Comparison of ENCODE assay signal across 12 mouse cellular contexts in genomic region chr5:113791197-113792095, GRCm38 (mm10). TPM values are rescaled to one million over a fixed set of nuclear protein-coding genes. Genes with fewer than 3 reads are reported as not detected.
A peak's percentile ranks its signal among the peaks of the same experiment; 100 is the strongest.
DNase-seq lines count a peak whose midpoint lies in the region; ATAC-seq and TF ChIP-seq lines count a peak whose summit lies in the region.
"Had no signal": no experiment of that assay in that cellular context is flagged by ENCODE, and none has a peak within 500 bp of the region (broad histone marks: within the 10 kb centered on the region; RNA-seq: fewer than 3 reads in every experiment).

No protein-coding gene starts in this region.

- no peak for TF ChIP-seq RAD21 in CH12.LX (IDR thresholded peaks at IDR 0.05; ENCODE audit: low read depth, low read length)

- dilution Hi-C loops in CH12.LX (cut with MboI; ENCODE audit: extremely low pct_ligation_motif_present, extremely low pct_unique_long_range_greater_than_20kb, low sequenced_read_pairs): no loop called here

- no peak overlapping the region for H3K9ac ChIP-seq in hindbrain, embryonic 16.5 days (ENCODE audit: low read depth, low read length)
- no peak overlapping the region for H3K9ac ChIP-seq in CH12.LX (ENCODE audit: insufficient read depth, low read depth)
- H3K9ac ChIP-seq in kidney, embryonic 15.5 days: no peak overlapping the region
- H3K9ac ChIP-seq in liver, embryonic 12.5 days: no peak overlapping the region
- H3K9ac ChIP-seq: midbrain, embryonic 13.5 days had no signal

- in situ Hi-C loops in CH12.LX (cut with MboI; ENCODE audit: low pct_ligation_motif_present, low pct_unique_long_range_greater_than_20kb, low sequenced_read_pairs): no loop called here

- H3K36me3 ChIP-seq in hindbrain, embryonic 10.5 days: 0 out of 2 replicates have a peak, but pooled peaks cover 5% of the 10 kb centered on the region
- no peaks in the 10 kb centered on the region for H3K36me3 ChIP-seq in hindbrain, embryonic 16.5 days (ENCODE audit: control insufficient read depth, insufficient read depth, low read length)
- H3K36me3 ChIP-seq in CH12.LX (replicated peaks in 1 of 2; ENCODE audit: control insufficient read depth in 1 of 2, insufficient read depth in 1 of 2, low read length in 1 of 2): no peaks in the 10 kb centered on the region
- peaks cover 5% of the 10 kb centered on the region; the same call in 1 of the 2 replicates for H3K36me3 ChIP-seq in kidney, embryonic 15.5 days
- no peaks in the 10 kb centered on the region for H3K36me3 ChIP-seq in liver, embryonic 12.5 days
- H3K36me3 ChIP-seq: midbrain, embryonic 13.5 days had no signal

- H3K27ac ChIP-seq in hindbrain, embryonic 10.5 days: 0 out of 2 replicates have a peak overlapping the region, but pooled peaks have one; percentile 2
- H3K27ac ChIP-seq in hindbrain, embryonic 16.5 days (ENCODE audit: low read depth, low read length): no peak overlapping the region
- H3K27ac ChIP-seq in CH12.LX (ENCODE audit: insufficient read depth, low read depth): no peak overlapping the region
- peak overlapping the region; percentile 88 for H3K27ac ChIP-seq in kidney, embryonic 15.5 days
- H3K27ac ChIP-seq in liver, embryonic 12.5 days: no peak overlapping the region
- H3K27ac ChIP-seq: midbrain, embryonic 13.5 days had no signal

- ATAC-seq in hindbrain, embryonic 16.5 days: no peak
- ATAC-seq in kidney, embryonic 15.5 days (replicated peaks; ENCODE audit: low FRiP score): no peak
- 0 out of 2 replicates have a peak, but pooled peaks have one; percentile 13 for ATAC-seq in liver, embryonic 12.5 days
- ATAC-seq: inflammation-experienced regulatory T-cells, adult 6 months; midbrain, embryonic 13.5 days had no signal

- 86% methylated on average over 16 of the region's 16 CpGs for WGBS in hindbrain, embryonic 10.5 days
- 85% methylated on average over 16 of the region's 16 CpGs for WGBS in hindbrain, embryonic 16.5 days
- WGBS in kidney, embryonic 15.5 days: 78% methylated on average over 16 of the region's 16 CpGs
- 54% methylated on average over 16 of the region's 16 CpGs for WGBS in liver, embryonic 12.5 days (ENCODE audit: insufficient replicate concordance)

- H3K4me3 ChIP-seq in hindbrain, embryonic 10.5 days: no peak overlapping the region
- H3K4me3 ChIP-seq in hindbrain, embryonic 16.5 days (ENCODE audit: low read length): no peak overlapping the region
- no peak overlapping the region for H3K4me3 ChIP-seq in CH12.LX (replicated peaks in 1 of 3; ENCODE audit: low read depth in 2 of 3, low read length in 2 of 3, poor library complexity in 1 of 3)
- H3K4me3 ChIP-seq in kidney, embryonic 15.5 days (replicated peaks): no peak overlapping the region
- no peak overlapping the region for H3K4me3 ChIP-seq in liver, embryonic 12.5 days
- H3K4me3 ChIP-seq: midbrain, embryonic 13.5 days had no signal

- TF ChIP-seq CTCF in CH12.LX (conservative IDR thresholded peaks at IDR 0.05 in 1 of 2, IDR thresholded peaks at IDR 0.05 in 1 of 2; ENCODE audit: low read depth in 2 of 2, low read length in 2 of 2): no peak

- no peak overlapping the region for H3K4me2 ChIP-seq in hindbrain, embryonic 16.5 days (ENCODE audit: low read length)
- no peak overlapping the region for H3K4me2 ChIP-seq in CH12.LX (ENCODE audit: insufficient read depth, low read depth, poor library complexity, severe bottlenecking)
- H3K4me2 ChIP-seq in kidney, embryonic 15.5 days: no peak overlapping the region
- no peak overlapping the region for H3K4me2 ChIP-seq in liver, embryonic 12.5 days
- H3K4me2 ChIP-seq: midbrain, embryonic 13.5 days had no signal

- no peaks in the 10 kb centered on the region for H3K9me3 ChIP-seq in hindbrain, embryonic 10.5 days
- no peaks in the 10 kb centered on the region for H3K9me3 ChIP-seq in hindbrain, embryonic 16.5 days (ENCODE audit: control insufficient read depth, low read length)
- H3K9me3 ChIP-seq in CH12.LX (replicated peaks; ENCODE audit: low read length): no peaks in the 10 kb centered on the region
- H3K9me3 ChIP-seq in kidney, embryonic 15.5 days (replicated peaks): no peaks in the 10 kb centered on the region
- no peaks in the 10 kb centered on the region for H3K9me3 ChIP-seq in liver, embryonic 12.5 days (replicated peaks)
- H3K9me3 ChIP-seq: midbrain, embryonic 13.5 days had no signal

- no peak for TF ChIP-seq POLR2A in CH12.LX (IDR thresholded peaks at IDR 0.05; ENCODE audit: low read depth, low read length)

- no peaks in the 10 kb centered on the region for H3K79me2 ChIP-seq in CH12.LX (replicated peaks; ENCODE audit: control insufficient read depth, extremely low read depth, insufficient read depth, poor library complexity, severe bottlenecking)

- peaks cover 57% of the 10 kb centered on the region for H3K4me1 ChIP-seq in hindbrain, embryonic 10.5 days (replicated peaks)
- H3K4me1 ChIP-seq in hindbrain, embryonic 16.5 days (ENCODE audit: control insufficient read depth, insufficient read depth, low read depth, low read length): no peaks in the 10 kb centered on the region
- H3K4me1 ChIP-seq in CH12.LX (ENCODE audit: control insufficient read depth in 1 of 2, insufficient read depth in 2 of 2): peaks cover 8 to 23% of the 10 kb centered on the region in 2 experiments
- H3K4me1 ChIP-seq in kidney, embryonic 15.5 days: peaks cover 55% of the 10 kb centered on the region
- peaks cover 39% of the 10 kb centered on the region for H3K4me1 ChIP-seq in liver, embryonic 12.5 days

- no peak for DNase-seq in hindbrain, embryonic 10.5 days (ENCODE audit: low spot score)
- DNase-seq in CH12.LX (ENCODE audit: extremely low read depth): no peak
- DNase-seq in adrenal gland, adult (ENCODE audit: inconsistent age in 2 of 2, low spot score in 1 of 2): no peak
- DNase-seq in frontal cortex, postnatal 14 days (ENCODE audit: low spot score in 2 of 2): no peak
- DNase-seq in gastrocnemius, postnatal 25 days: no peak
- DNase-seq: cerebellum, adult 11-12 months; heart, adult 18-20 months had no signal

- TF ChIP-seq EP300 in CH12.LX (IDR thresholded peaks at IDR 0.05; ENCODE audit: low read length): no peak

- peaks cover 19% of the 10 kb centered on the region for H3K27me3 ChIP-seq in hindbrain, embryonic 10.5 days (ENCODE audit: insufficient read depth, poor library complexity, severe bottlenecking)
- H3K27me3 ChIP-seq in hindbrain, embryonic 16.5 days (replicated peaks; ENCODE audit: control insufficient read depth, insufficient read depth, low read length): no peaks in the 10 kb centered on the region
- no peaks in the 10 kb centered on the region for H3K27me3 ChIP-seq in CH12.LX (replicated peaks)
- no peaks in the 10 kb centered on the region for H3K27me3 ChIP-seq in kidney, embryonic 15.5 days
- no peaks in the 10 kb centered on the region for H3K27me3 ChIP-seq in liver, embryonic 12.5 days (replicated peaks)
- H3K27me3 ChIP-seq: midbrain, embryonic 13.5 days had no signal

RNA-seq across cellular contexts. Expression of gene Tmem119, which starts 8.9 kb away (rescaled TPM):
- 34.4 and 46.0 TPM in 2 replicates for polyA plus RNA-seq in hindbrain, embryonic 10.5 days (2016; fragmentation: Nextera tagmentation; extraction: Ambion mirVana)
- polyA plus RNA-seq in hindbrain, embryonic 16.5 days (2015; fragmentation: Nextera tagmentation; extraction: Ambion mirVana): 7.9 and 10.4 TPM in 2 replicates
- 0.30 and 0.46 TPM in 2 replicates for total RNA-seq in CH12.LX (2012; rRNA removed)
- 0.55 and 1.0 TPM in 2 replicates for total RNA-seq in CH12.LX (2014; rRNA removed)
- 0.97 and 1.5 TPM in 2 replicates for polyA plus RNA-seq in CH12.LX (2012; ENCODE audit: insufficient read length, low read depth)
- 50.4 and 52.1 TPM in 2 replicates for polyA plus RNA-seq in kidney, embryonic 15.5 days (2015; fragmentation: Nextera tagmentation; extraction: Ambion mirVana)
- polyA plus RNA-seq in liver, embryonic 12.5 days (2016; fragmentation: Nextera tagmentation; extraction: Ambion mirVana): 7.2 and 9.8 TPM in 2 replicates
- 1 to 10 TPM; 3.0 to 3.6 TPM for total RNA-seq in gastrocnemius, postnatal 25 days (2021)
- polyA plus RNA-seq: inflammation-experienced regulatory T-cells, adult 6 months had no signal

RNA-seq across cellular contexts. Expression of gene Iscu, which starts 18.9 kb away (rescaled TPM):
- 103 and 116 TPM in 2 replicates for polyA plus RNA-seq in hindbrain, embryonic 10.5 days (2016; fragmentation: Nextera tagmentation; extraction: Ambion mirVana)
- 86.8 and 94.0 TPM in 2 replicates for polyA plus RNA-seq in hindbrain, embryonic 16.5 days (2015; fragmentation: Nextera tagmentation; extraction: Ambion mirVana)
- total RNA-seq in CH12.LX (2012; rRNA removed) (79.3 and 81.5 TPM in 2 replicates), CH12.LX (2014; rRNA removed) (70.6 and 72.1 TPM in 2 replicates)
- polyA plus RNA-seq in CH12.LX (2012; ENCODE audit: insufficient read length, low read depth): 83.0 and 86.7 TPM in 2 replicates
- polyA plus RNA-seq in kidney, embryonic 15.5 days (2015; fragmentation: Nextera tagmentation; extraction: Ambion mirVana): 104 and 112 TPM in 2 replicates
- polyA plus RNA-seq in liver, embryonic 12.5 days (2016; fragmentation: Nextera tagmentation; extraction: Ambion mirVana): 109 and 112 TPM in 2 replicates
- total RNA-seq in gastrocnemius, postnatal 25 days (2021): 100 to 1,000 TPM; 126 to 135 TPM

RNA-seq across cellular contexts. Expression of gene Sart3, which starts 19.1 kb away (rescaled TPM):
- polyA plus RNA-seq in hindbrain, embryonic 10.5 days (2016; fragmentation: Nextera tagmentation; extraction: Ambion mirVana): 66.0 and 77.9 TPM in 2 replicates
- polyA plus RNA-seq in hindbrain, embryonic 16.5 days (2015; fragmentation: Nextera tagmentation; extraction: Ambion mirVana): 37.7 and 39.0 TPM in 2 replicates
- total RNA-seq in CH12.LX (2012; rRNA removed): 66.1 and 67.0 TPM in 2 replicates
- 27.2 and 28.8 TPM in 2 replicates for total RNA-seq in CH12.LX (2014; rRNA removed)
- 104 and 113 TPM in 2 replicates for polyA plus RNA-seq in CH12.LX (2012; ENCODE audit: insufficient read length, low read depth)
- 57.6 and 59.2 TPM in 2 replicates for polyA plus RNA-seq in kidney, embryonic 15.5 days (2015; fragmentation: Nextera tagmentation; extraction: Ambion mirVana)
- 39.9 and 40.4 TPM in 2 replicates for polyA plus RNA-seq in liver, embryonic 12.5 days (2016; fragmentation: Nextera tagmentation; extraction: Ambion mirVana)
- 1 to 10 TPM; 5.8 to 8.2 TPM for total RNA-seq in gastrocnemius, postnatal 25 days (2021)

RNA-seq across cellular contexts. Expression of gene Selplg, which starts 41.0 kb away (rescaled TPM):
- polyA plus RNA-seq in hindbrain, embryonic 10.5 days (2016; fragmentation: Nextera tagmentation; extraction: Ambion mirVana): 1.3 and 1.7 TPM in 2 replicates
- polyA plus RNA-seq in hindbrain, embryonic 16.5 days (2015; fragmentation: Nextera tagmentation; extraction: Ambion mirVana): 1.9 and 2.5 TPM in 2 replicates
- total RNA-seq in CH12.LX (2012; rRNA removed) (50.5 and 58.5 TPM in 2 replicates), CH12.LX (2014; rRNA removed) (27.9 and 29.4 TPM in 2 replicates)
- 34.2 and 41.6 TPM in 2 replicates for polyA plus RNA-seq in CH12.LX (2012; ENCODE audit: insufficient read length, low read depth)
- 1.5 and 2.2 TPM in 2 replicates for polyA plus RNA-seq in kidney, embryonic 15.5 days (2015; fragmentation: Nextera tagmentation; extraction: Ambion mirVana)
- polyA plus RNA-seq in liver, embryonic 12.5 days (2016; fragmentation: Nextera tagmentation; extraction: Ambion mirVana): 10.8 and 11.6 TPM in 2 replicates
- 1 to 10 TPM in 1 of 2 experiments, under 1 TPM in 1; 0.43 to 1.2 TPM for total RNA-seq in gastrocnemius, postnatal 25 days (2021)

RNA-seq across cellular contexts. Expression of gene Ficd, which starts 55.8 kb away (rescaled TPM):
- 5.3 and 5.6 TPM in 2 replicates for polyA plus RNA-seq in hindbrain, embryonic 10.5 days (2016; fragmentation: Nextera tagmentation; extraction: Ambion mirVana)
- 10.9 and 11.1 TPM in 2 replicates for polyA plus RNA-seq in hindbrain, embryonic 16.5 days (2015; fragmentation: Nextera tagmentation; extraction: Ambion mirVana)
- total RNA-seq in CH12.LX (2012; rRNA removed) (2.4 and 3.4 TPM in 2 replicates), CH12.LX (2014; rRNA removed) (2.0 and 2.5 TPM in 2 replicates)
- polyA plus RNA-seq in CH12.LX (2012; ENCODE audit: insufficient read length, low read depth): 2.2 and 2.4 TPM in 2 replicates
- 4.8 and 6.1 TPM in 2 replicates for polyA plus RNA-seq in kidney, embryonic 15.5 days (2015; fragmentation: Nextera tagmentation; extraction: Ambion mirVana)
- 2.9 and 3.3 TPM in 2 replicates for polyA plus RNA-seq in liver, embryonic 12.5 days (2016; fragmentation: Nextera tagmentation; extraction: Ambion mirVana)
- 1 to 10 TPM; 4.8 to 5.9 TPM for total RNA-seq in gastrocnemius, postnatal 25 days (2021)

Comparison
In these comparisons a context has a peak if more than half of its experiments do, and no peak if none do; other contexts are left out.
1. H3K27ac ChIP-seq: peak in hindbrain, embryonic 10.5 days (single experiment) and kidney, embryonic 15.5 days (single experiment); none in hindbrain, embryonic 16.5 days (single experiment), CH12.LX (single experiment) and liver, embryonic 12.5 days (single experiment).